Mouse (Mus musculus) lung, postnatal 14 days (tissue): ENCODE data around the gene Sult2a8.
"Not testable (repeated sequence)": the region's sequence is repeated elsewhere in the genome, so short reads cannot be mapped to it uniquely, and the experiment has no call there.

Experiments used
- DNase-seq: peaks from one replicate; pipeline ENCODE4 v3.0.0; 2021

Sult2a8 gene

GRCm38 (mm10) chr7:14446534-14446933, at the start of gene Sult2a8:
Gene Sult2a8, minus strand, starts transcription at chr7:14446769.
- no peak for DNase-seq

GRCm38 (mm10) chr7:14494130-14494529, 47.6 kb upstream of the Sult2a8 start, which contains the start of gene Sult2a7:
Gene Sult2a7, minus strand, starts transcription at chr7:14494230.
- DNase-seq = no peak

GRCm38 (mm10) chr7:14492886-14493285, 46.3 kb upstream of the Sult2a8 start:
- no peak for DNase-seq

- no peak for DNase-seq
Measured at GRCm38 (mm10) chr7:14439581-14439980, 7.0 kb downstream of the Sult2a8 start.

GRCm38 (mm10) chr7:14438484-14438883, 8.1 kb downstream of the Sult2a8 start:
- DNase-seq = no peak

- no peak for DNase-seq
Measured at GRCm38 (mm10) chr7:14438029-14438428, 8.5 kb downstream of the Sult2a8 start.

- not testable (repeated sequence) for DNase-seq
Measured at GRCm38 (mm10) chr7:14399363-14399762, 47.2 kb downstream of the Sult2a8 start.

- DNase-seq = no peak
Measured at GRCm38 (mm10) chr7:14396462-14396861, 50.1 kb downstream of the Sult2a8 start.
